Mouse (Mus musculus): ENCODE data around the gene Shoc2.

GRCm38 (mm10) chr19:53898046-53898445, 46.1 kb upstream of the Shoc2 start:
- TF ChIP-seq CTCF (conservative IDR thresholded peaks at IDR 0.05; ENCODE audit: low read length): no peak
- no peak for TF ChIP-seq NANOG (IDR thresholded peaks at IDR 0.05; ENCODE audit: borderline replicate concordance, low read length)

Data from E14TG2a.4 (cell line).